Mouse (Mus musculus) NIH3T3 (cell line): Measurements from ENCODE around the gene Ganc.

Experiments used
- DNase-seq: peaks from one replicate; pipeline ENCODE4 v3.0.0-alpha.2; 2012; ENCODE audit warnings: low read depth

Ganc gene

GRCm38 (mm10) chr2:120403653-120403985 is at the start of gene Ganc:
Gene Ganc (plus strand): TSS chr2:120403896.
- DNase-seq = no peak

- DNase-seq = no peak
Measured at GRCm38 (mm10) chr2:120360425-120360824, 43.3 kb upstream of the Ganc start.

GRCm38 (mm10) chr2:120366501-120366900 is 37.2 kb upstream of the Ganc start:
- DNase-seq = no peak

GRCm38 (mm10) chr2:120367416-120368207 is 36.1 kb upstream of the Ganc start:
- DNase-seq = no peak

GRCm38 (mm10) chr2:120373858-120374257 is 29.8 kb upstream of the Ganc start:
- no peak for DNase-seq

GRCm38 (mm10) chr2:120386264-120386663 is 17.4 kb upstream of the Ganc start:
- DNase-seq = no peak

- no peak for DNase-seq
Measured at GRCm38 (mm10) chr2:120387291-120387690, 16.4 kb upstream of the Ganc start.

GRCm38 (mm10) chr2:120389376-120389775 is 14.3 kb upstream of the Ganc start:
- no peak for DNase-seq

- DNase-seq = no peak
Measured at GRCm38 (mm10) chr2:120390934-120391333, 12.8 kb upstream of the Ganc start.

GRCm38 (mm10) chr2:120392406-120392805 is 11.3 kb upstream of the Ganc start:
- no peak for DNase-seq

- no peak for DNase-seq
Measured at GRCm38 (mm10) chr2:120397951-120398350, 5.7 kb upstream of the Ganc start.

GRCm38 (mm10) chr2:120402813-120403212 is 883 bp upstream of the Ganc start:
- peak; percentile 32 for DNase-seq

GRCm38 (mm10) chr2:120403986-120404822 is 508 bp downstream of the Ganc start, which contains the start of gene Tmem87a:
Gene Tmem87a (minus strand): TSS chr2:120404113.
- peak; percentile 96 for DNase-seq

GRCm38 (mm10) chr2:120404823-120405765 is 1.4 kb downstream of the Ganc start:
- no peak for DNase-seq

- DNase-seq = no peak
Measured at GRCm38 (mm10) chr2:120411096-120411628, 7.5 kb downstream of the Ganc start.

- no peak for DNase-seq
Measured at GRCm38 (mm10) chr2:120414113-120414512, 10.4 kb downstream of the Ganc start.

GRCm38 (mm10) chr2:120414738-120415414 is 11.2 kb downstream of the Ganc start:
- no peak for DNase-seq

GRCm38 (mm10) chr2:120424386-120424785 is 20.7 kb downstream of the Ganc start:
- DNase-seq = no peak

GRCm38 (mm10) chr2:120444486-120444885 is 40.8 kb downstream of the Ganc start:
- no peak for DNase-seq

- no peak for DNase-seq
Measured at GRCm38 (mm10) chr2:120446373-120446772, 42.7 kb downstream of the Ganc start.

- DNase-seq = no peak
Measured at GRCm38 (mm10) chr2:120447306-120447705, 43.6 kb downstream of the Ganc start.
